ENCODE assay signal across 8 mouse cellular contexts in the genomic region with DNA sequence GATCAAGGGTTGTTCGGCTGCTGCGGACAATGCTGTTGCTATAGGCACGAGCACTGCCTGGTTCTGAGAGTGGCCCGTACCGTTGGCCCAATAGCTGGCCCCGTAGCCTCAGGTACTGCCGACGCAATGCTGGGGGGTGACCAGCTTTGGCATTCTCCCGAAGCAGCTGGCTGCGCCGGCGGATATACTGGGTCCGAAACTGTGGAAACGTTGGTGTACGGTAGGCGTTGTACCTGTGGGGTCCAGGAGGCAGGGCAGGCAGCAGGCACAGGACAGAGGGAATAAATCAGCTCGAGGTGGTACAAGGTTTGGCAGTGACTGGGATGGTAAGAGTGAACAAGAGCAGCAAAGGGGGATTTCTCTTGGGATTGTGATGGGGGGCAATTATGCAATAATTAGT. TPM values are rescaled to one million over a fixed set of nuclear protein-coding genes. Genes with fewer than 3 reads are reported as not detected.
DNase-seq lines count a peak whose midpoint lies in the region; ATAC-seq lines count a peak whose summit lies in the region.

No protein-coding gene starts in this region.

- no peaks in the 10 kb centered on the region for H3K27me3 ChIP-seq in kidney, embryonic 15.5 days
- no peaks in the 10 kb centered on the region for H3K27me3 ChIP-seq in embryonic facial prominence, embryonic 11.5 days (ENCODE audit: control insufficient read depth, insufficient read depth, low read length)
- no peaks in the 10 kb centered on the region for H3K27me3 ChIP-seq in hindbrain, embryonic 14.5 days (ENCODE audit: control insufficient read depth, insufficient read depth, low read length)
- H3K27me3 ChIP-seq in midbrain, embryonic 15.5 days (replicated peaks) = no peaks in the 10 kb centered on the region

- WGBS in kidney, embryonic 15.5 days = 90% methylated on average over 17 of the region's 17 CpGs
- WGBS in embryonic facial prominence, embryonic 11.5 days = 92% methylated on average over 17 of the region's 17 CpGs
- 90% methylated on average over 17 of the region's 17 CpGs for WGBS in hindbrain, embryonic 14.5 days
- WGBS in midbrain, embryonic 15.5 days = 91% methylated on average over 17 of the region's 17 CpGs

- H3K4me1 ChIP-seq in kidney, embryonic 15.5 days = peaks cover 5% of the 10 kb centered on the region
- no peaks in the 10 kb centered on the region for H3K4me1 ChIP-seq in embryonic facial prominence, embryonic 11.5 days (ENCODE audit: control insufficient read depth, insufficient read depth, low read length)
- peaks cover 5% of the 10 kb centered on the region; the same call in 1 of the 2 replicates for H3K4me1 ChIP-seq in hindbrain, embryonic 14.5 days (replicated peaks; ENCODE audit: control insufficient read depth, insufficient read depth, low read length)
- peaks cover 5% of the 10 kb centered on the region for H3K4me1 ChIP-seq in midbrain, embryonic 15.5 days

- H3K9ac ChIP-seq in kidney, embryonic 15.5 days = no peak overlapping the region
- H3K9ac ChIP-seq in embryonic facial prominence, embryonic 11.5 days (replicated peaks; ENCODE audit: low read length) = no peak overlapping the region
- no peak overlapping the region for H3K9ac ChIP-seq in hindbrain, embryonic 14.5 days
- no peak overlapping the region for H3K9ac ChIP-seq in midbrain, embryonic 15.5 days

- H3K27ac ChIP-seq in kidney, embryonic 15.5 days = 0 out of 2 replicates have a peak overlapping the region, but pooled peaks have one; percentile 96
- no peak overlapping the region for H3K27ac ChIP-seq in embryonic facial prominence, embryonic 11.5 days (replicated peaks; ENCODE audit: low read depth, low read length)
- 0 out of 2 replicates have a peak overlapping the region, but pooled peaks have one; percentile 97 for H3K27ac ChIP-seq in hindbrain, embryonic 14.5 days
- H3K27ac ChIP-seq in midbrain, embryonic 15.5 days = peak overlapping the region; percentile 96; the same call in 1 of the 2 replicates

- no peak for ATAC-seq in kidney, embryonic 15.5 days (replicated peaks; ENCODE audit: low FRiP score)
- no peak for ATAC-seq in embryonic facial prominence, embryonic 11.5 days (replicated peaks; ENCODE audit: insufficient number of reproducible peaks, low FRiP score, low TSS enrichment, low read depth)
- no peak for ATAC-seq in hindbrain, embryonic 14.5 days (ENCODE audit: low FRiP score)
- ATAC-seq in midbrain, embryonic 15.5 days (replicated peaks) = 0 out of 2 replicates have a peak, but pooled peaks have one; percentile 10

- H3K36me3 ChIP-seq in kidney, embryonic 15.5 days = peaks cover 32% of the 10 kb centered on the region
- H3K36me3 ChIP-seq in embryonic facial prominence, embryonic 11.5 days (replicated peaks; ENCODE audit: control insufficient read depth, insufficient read depth, low read depth, low read length) = no peaks in the 10 kb centered on the region
- H3K36me3 ChIP-seq in hindbrain, embryonic 14.5 days (replicated peaks; ENCODE audit: control insufficient read depth, insufficient read depth) = peaks cover 40% of the 10 kb centered on the region
- H3K36me3 ChIP-seq in midbrain, embryonic 15.5 days (replicated peaks) = no peaks in the 10 kb centered on the region; the same call in 1 of the 2 replicates

- peak overlapping the region; percentile 58 for H3K4me3 ChIP-seq in kidney, embryonic 15.5 days (replicated peaks)
- H3K4me3 ChIP-seq in embryonic facial prominence, embryonic 11.5 days (ENCODE audit: low read depth, low read length) = no peak overlapping the region
- peak overlapping the region; percentile 57 for H3K4me3 ChIP-seq in hindbrain, embryonic 14.5 days (replicated peaks; ENCODE audit: low read length)
- H3K4me3 ChIP-seq in midbrain, embryonic 15.5 days = peak overlapping the region; percentile 55

- H3K4me2 ChIP-seq in kidney, embryonic 15.5 days = peak overlapping the region; percentile 64
- peak overlapping the region; percentile 52; the same call in 1 of the 2 replicates for H3K4me2 ChIP-seq in embryonic facial prominence, embryonic 11.5 days (ENCODE audit: low read depth, low read length)
- peak overlapping the region; percentile 54 for H3K4me2 ChIP-seq in hindbrain, embryonic 14.5 days (replicated peaks)
- H3K4me2 ChIP-seq in midbrain, embryonic 15.5 days = peak overlapping the region; percentile 50

- DNase-seq in kidney, adult 18-20 months = no peak
- DNase-seq in embryonic facial prominence, embryonic 11.5 days (ENCODE audit: low spot score) = no peak
- no peak for DNase-seq in hindbrain, embryonic 14.5 days (ENCODE audit: low spot score)
- no peak for DNase-seq in adrenal gland, postnatal 4 days (ENCODE audit: low spot score in 2 of 2)
- DNase-seq in frontal cortex, postnatal 10 days (ENCODE audit: low spot score in 2 of 2) = no peak
- no peak for DNase-seq in layer of hippocampus, postnatal 36 days

- H3K9me3 ChIP-seq in kidney, embryonic 15.5 days (replicated peaks) = no peaks in the 10 kb centered on the region
- H3K9me3 ChIP-seq in embryonic facial prominence, embryonic 11.5 days (replicated peaks; ENCODE audit: control insufficient read depth, low read length) = no peaks in the 10 kb centered on the region
- no peaks in the 10 kb centered on the region for H3K9me3 ChIP-seq in hindbrain, embryonic 14.5 days (ENCODE audit: control insufficient read depth, low read length)
- no peaks in the 10 kb centered on the region for H3K9me3 ChIP-seq in midbrain, embryonic 15.5 days

RNA-seq across cellular contexts. Expression of gene Wdr13, which starts 1.3 kb away (rescaled TPM):
- polyA plus RNA-seq in kidney, embryonic 15.5 days (2015; fragmentation: Nextera tagmentation; extraction: Ambion mirVana) = 22.7 and 29.3 TPM in 2 replicates
- 15.1 and 15.9 TPM in 2 replicates for polyA plus RNA-seq in embryonic facial prominence, embryonic 11.5 days (2014; fragmentation: Nextera tagmentation; extraction: Ambion mirVana)
- 56.6 and 60.9 TPM in 2 replicates for polyA plus RNA-seq in hindbrain, embryonic 14.5 days (2014; fragmentation: Nextera tagmentation; extraction: Ambion mirVana)
- 67.6 and 72.9 TPM in 2 replicates for polyA plus RNA-seq in midbrain, embryonic 15.5 days (2015; fragmentation: Nextera tagmentation; extraction: Ambion mirVana)
- total RNA-seq in adrenal gland, postnatal 4 days (2021) = 10 to 100 TPM; 68.3 to 76.5 TPM
- total RNA-seq in layer of hippocampus, postnatal 36 days (2021) = 100 to 1,000 TPM; 215 to 227 TPM

RNA-seq across cellular contexts. Expression of gene Rbm3, which starts 14.3 kb away (rescaled TPM):
- 490 and 492 TPM in 2 replicates for polyA plus RNA-seq in kidney, embryonic 15.5 days (2015; fragmentation: Nextera tagmentation; extraction: Ambion mirVana)
- polyA plus RNA-seq in embryonic facial prominence, embryonic 11.5 days (2014; fragmentation: Nextera tagmentation; extraction: Ambion mirVana) = 525 and 566 TPM in 2 replicates
- 304 and 340 TPM in 2 replicates for polyA plus RNA-seq in hindbrain, embryonic 14.5 days (2014; fragmentation: Nextera tagmentation; extraction: Ambion mirVana)
- polyA plus RNA-seq in midbrain, embryonic 15.5 days (2015; fragmentation: Nextera tagmentation; extraction: Ambion mirVana) = 272 and 285 TPM in 2 replicates
- 100 to 1,000 TPM; 391 to 494 TPM for total RNA-seq in adrenal gland, postnatal 4 days (2021)
- 100 to 1,000 TPM in 1 of 2 experiments, 10 to 100 TPM in 1; 83.4 to 113 TPM for total RNA-seq in layer of hippocampus, postnatal 36 days (2021)

RNA-seq across cellular contexts. Expression of gene Was, which starts 41.1 kb away (rescaled TPM):
- 0.23 and 0.49 TPM in 2 replicates for polyA plus RNA-seq in kidney, embryonic 15.5 days (2015; fragmentation: Nextera tagmentation; extraction: Ambion mirVana)
- 0.42 and 0.48 TPM in 2 replicates for polyA plus RNA-seq in embryonic facial prominence, embryonic 11.5 days (2014; fragmentation: Nextera tagmentation; extraction: Ambion mirVana)
- 0.13 and 0.32 TPM in 2 replicates for polyA plus RNA-seq in hindbrain, embryonic 14.5 days (2014; fragmentation: Nextera tagmentation; extraction: Ambion mirVana)
- polyA plus RNA-seq in midbrain, embryonic 15.5 days (2015; fragmentation: Nextera tagmentation; extraction: Ambion mirVana) = 0.13 and 0.18 TPM in 2 replicates
- 1 to 10 TPM; 3.1 to 3.3 TPM for total RNA-seq in adrenal gland, postnatal 4 days (2021)
- total RNA-seq in layer of hippocampus, postnatal 36 days (2021) = 1 to 10 TPM in 1 of 2 experiments, under 1 TPM in 1; 0.81 to 1.2 TPM

RNA-seq across cellular contexts. Expression of gene Tbc1d25, which starts 44.6 kb away (rescaled TPM):
- 12.1 and 12.2 TPM in 2 replicates for polyA plus RNA-seq in kidney, embryonic 15.5 days (2015; fragmentation: Nextera tagmentation; extraction: Ambion mirVana)
- 11.3 and 14.1 TPM in 2 replicates for polyA plus RNA-seq in embryonic facial prominence, embryonic 11.5 days (2014; fragmentation: Nextera tagmentation; extraction: Ambion mirVana)
- 22.3 and 24.5 TPM in 2 replicates for polyA plus RNA-seq in hindbrain, embryonic 14.5 days (2014; fragmentation: Nextera tagmentation; extraction: Ambion mirVana)
- polyA plus RNA-seq in midbrain, embryonic 15.5 days (2015; fragmentation: Nextera tagmentation; extraction: Ambion mirVana) = 25.8 and 26.8 TPM in 2 replicates
- 1 to 10 TPM; 7.6 to 8.2 TPM for total RNA-seq in adrenal gland, postnatal 4 days (2021)
- total RNA-seq in layer of hippocampus, postnatal 36 days (2021) = 10 to 100 TPM; 13.3 to 14.9 TPM

RNA-seq across cellular contexts. Expression of gene Suv39h1, which starts 56.8 kb away (rescaled TPM):
- 69.0 and 69.5 TPM in 2 replicates for polyA plus RNA-seq in kidney, embryonic 15.5 days (2015; fragmentation: Nextera tagmentation; extraction: Ambion mirVana)
- 86.7 and 88.3 TPM in 2 replicates for polyA plus RNA-seq in embryonic facial prominence, embryonic 11.5 days (2014; fragmentation: Nextera tagmentation; extraction: Ambion mirVana)
- polyA plus RNA-seq in hindbrain, embryonic 14.5 days (2014; fragmentation: Nextera tagmentation; extraction: Ambion mirVana) = 36.4 and 37.9 TPM in 2 replicates
- polyA plus RNA-seq in midbrain, embryonic 15.5 days (2015; fragmentation: Nextera tagmentation; extraction: Ambion mirVana) = 40.7 and 42.0 TPM in 2 replicates
- total RNA-seq in adrenal gland, postnatal 4 days (2021) = 10 to 100 TPM; 28.9 to 30.0 TPM
- total RNA-seq in layer of hippocampus, postnatal 36 days (2021) = 10 to 100 TPM; 19.1 to 19.8 TPM
